Mouse (Mus musculus): ENCODE data around the gene G3bp1. TPM values are rescaled to one million over a fixed set of nuclear protein-coding genes. Genes with fewer than 3 reads are reported as not detected.

Gene G3bp1
- polyA plus RNA-seq, 1 experiment from 2014 or later: 141 TPM

GRCm38 (mm10) chr11:55459850-55460558 lies 9.5 kb upstream of the G3bp1 start:
- Histone ChIP-seq H3K36me3 (ENCODE audit: control insufficient read depth, insufficient read depth, low read length) (no peaks in the 10 kb centered on the region), H3K4me1 (ENCODE audit: control insufficient read depth, insufficient read depth, low read length) (peaks cover 7% of the 10 kb centered on the region), H3K9ac (ENCODE audit: low read length) (peak overlapping the region; percentile 62), H3K9me3 (replicated peaks; ENCODE audit: control insufficient read depth, low read length) (no peaks in the 10 kb centered on the region), H3K4me3 (ENCODE audit: low read depth, low read length) (peak overlapping the region; percentile 54), H3K4me2 (ENCODE audit: low read length) (peak overlapping the region; percentile 67), H3K27me3 (replicated peaks; ENCODE audit: control insufficient read depth, insufficient read depth, low read length) (no peaks in the 10 kb centered on the region), H3K27ac (ENCODE audit: low read depth, low read length) (no peak overlapping the region)
- DNase-seq (ENCODE audit: low spot score) (no peak), ATAC-seq (no peak)
- WGBS: 41% methylated on average over 3 of the region's 3 CpGs

GRCm38 (mm10) chr11:55460559-55461018 lies 8.9 kb upstream of the G3bp1 start:
- DNase-seq (ENCODE audit: low spot score) (peak; percentile 29), ATAC-seq (peak; percentile 68)
- WGBS: under 1% methylated on average over 17 of the region's 17 CpGs

GRCm38 (mm10) chr11:55461019-55461645 lies 8.4 kb upstream of the G3bp1 start, which contains the start of gene Atox1:
Gene Atox1 (minus strand): TSS chr11:55461239.
- peak within 1 kb of the TSS; percentile 67 for H3K4me2 ChIP-seq (ENCODE audit: low read length)
- H3K36me3 ChIP-seq (ENCODE audit: control insufficient read depth, insufficient read depth, low read length): no peaks in the 10 kb centered on the region
- H3K27me3 ChIP-seq (replicated peaks; ENCODE audit: control insufficient read depth, insufficient read depth, low read length): no peaks in the 10 kb centered on the region
- under 1% methylated on average over 36 of the region's 36 CpGs for WGBS
- peak; percentile 98 for ATAC-seq
- H3K9me3 ChIP-seq (replicated peaks; ENCODE audit: control insufficient read depth, low read length): no peaks in the 10 kb centered on the region
- H3K4me3 ChIP-seq (ENCODE audit: low read depth, low read length): peak within 1 kb of the TSS; percentile 54
- H3K4me1 ChIP-seq (ENCODE audit: control insufficient read depth, insufficient read depth, low read length): peaks cover 7% of the 10 kb centered on the region
- peak within 1 kb of the TSS; percentile 62 for H3K9ac ChIP-seq (ENCODE audit: low read length)
- H3K27ac ChIP-seq (ENCODE audit: low read depth, low read length): peak within 1 kb of the TSS; percentile 48; the same call in 1 of the 2 replicates
- DNase-seq (ENCODE audit: low spot score): peak; percentile 97

More at GRCm38 (mm10) chr11:55460559-55461018, 8.9 kb upstream of the G3bp1 start:
- H3K4me2 ChIP-seq (ENCODE audit: low read length): peak overlapping the region; percentile 67
- H3K4me1 ChIP-seq (ENCODE audit: control insufficient read depth, insufficient read depth, low read length): peaks cover 7% of the 10 kb centered on the region
- H3K36me3 ChIP-seq (ENCODE audit: control insufficient read depth, insufficient read depth, low read length): no peaks in the 10 kb centered on the region
- H3K9me3 ChIP-seq (replicated peaks; ENCODE audit: control insufficient read depth, low read length): no peaks in the 10 kb centered on the region
- H3K4me3 ChIP-seq (ENCODE audit: low read depth, low read length): peak overlapping the region; percentile 54
- no peaks in the 10 kb centered on the region for H3K27me3 ChIP-seq (replicated peaks; ENCODE audit: control insufficient read depth, insufficient read depth, low read length)
- no peak overlapping the region for H3K27ac ChIP-seq (ENCODE audit: low read depth, low read length)
- H3K9ac ChIP-seq (ENCODE audit: low read length): peak overlapping the region; percentile 62

DNA sequence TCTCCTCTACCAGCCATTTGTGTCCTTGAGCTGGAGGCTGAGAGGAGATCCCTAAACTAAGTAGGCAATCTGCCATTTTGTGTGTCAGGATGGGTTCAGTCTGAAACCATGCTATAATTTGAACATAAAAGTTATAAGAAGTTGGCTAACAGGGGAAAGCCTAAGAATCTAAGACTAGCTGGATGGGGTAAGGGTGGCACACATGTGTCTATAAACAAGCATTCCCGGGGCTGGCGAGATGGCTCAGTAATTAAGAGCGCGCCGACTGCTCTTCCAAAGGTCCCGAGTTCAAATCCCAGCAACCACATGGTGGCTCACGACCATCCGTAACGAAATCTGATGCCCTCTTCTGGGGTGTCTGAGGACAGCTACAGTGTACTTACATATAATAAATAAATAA lies 7.3 kb upstream of the G3bp1 start:
- Histone ChIP-seq H3K4me3 (ENCODE audit: low read depth, low read length) (no peak overlapping the region), H3K9ac (ENCODE audit: low read length) (no peak overlapping the region), H3K4me2 (ENCODE audit: low read length) (no peak overlapping the region), H3K4me1 (ENCODE audit: control insufficient read depth, insufficient read depth, low read length) (peaks cover 7% of the 10 kb centered on the region), H3K9me3 (replicated peaks; ENCODE audit: control insufficient read depth, low read length) (no peaks in the 10 kb centered on the region), H3K27me3 (replicated peaks; ENCODE audit: control insufficient read depth, insufficient read depth, low read length) (no peaks in the 10 kb centered on the region), H3K36me3 (ENCODE audit: control insufficient read depth, insufficient read depth, low read length) (no peaks in the 10 kb centered on the region), H3K27ac (ENCODE audit: low read depth, low read length) (no peak overlapping the region)
- WGBS: 96% methylated on average over 9 of the region's 9 CpGs
- DNase-seq (ENCODE audit: low spot score) (no peak), ATAC-seq (no peak)

DNA sequence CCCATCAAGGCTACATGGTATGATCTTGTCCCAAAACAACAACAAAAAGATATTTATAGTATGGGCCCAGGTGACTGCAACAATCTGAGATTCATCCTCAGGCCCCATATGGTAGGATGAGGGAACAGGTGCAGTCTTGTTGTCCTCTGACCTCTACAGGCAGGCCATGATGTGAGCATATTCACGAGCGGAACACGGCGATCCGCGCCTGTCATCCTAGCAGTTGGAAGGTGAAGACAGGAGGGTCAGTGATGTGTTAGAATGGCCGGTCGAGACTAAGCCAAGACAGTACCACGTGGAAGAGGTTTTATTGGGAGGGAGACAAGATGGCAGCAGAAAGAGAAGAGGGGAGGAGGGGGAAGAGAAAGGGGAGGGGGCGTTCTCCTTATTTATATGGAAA lies 4.8 kb upstream of the G3bp1 start:
- no peak for DNase-seq (ENCODE audit: low spot score)
- H3K9me3 ChIP-seq (replicated peaks; ENCODE audit: control insufficient read depth, low read length): no peaks in the 10 kb centered on the region
- H3K4me2 ChIP-seq (ENCODE audit: low read length): no peak overlapping the region
- ATAC-seq: no peak
- H3K4me3 ChIP-seq (ENCODE audit: low read depth, low read length): no peak overlapping the region
- H3K36me3 ChIP-seq (ENCODE audit: control insufficient read depth, insufficient read depth, low read length): no peaks in the 10 kb centered on the region
- no peak overlapping the region for H3K27ac ChIP-seq (ENCODE audit: low read depth, low read length)
- peaks cover 13% of the 10 kb centered on the region for H3K4me1 ChIP-seq (ENCODE audit: control insufficient read depth, insufficient read depth, low read length)
- 83% methylated on average over 10 of the region's 10 CpGs for WGBS
- no peaks in the 10 kb centered on the region for H3K27me3 ChIP-seq (replicated peaks; ENCODE audit: control insufficient read depth, insufficient read depth, low read length)
- no peak overlapping the region for H3K9ac ChIP-seq (ENCODE audit: low read length)

DNA sequence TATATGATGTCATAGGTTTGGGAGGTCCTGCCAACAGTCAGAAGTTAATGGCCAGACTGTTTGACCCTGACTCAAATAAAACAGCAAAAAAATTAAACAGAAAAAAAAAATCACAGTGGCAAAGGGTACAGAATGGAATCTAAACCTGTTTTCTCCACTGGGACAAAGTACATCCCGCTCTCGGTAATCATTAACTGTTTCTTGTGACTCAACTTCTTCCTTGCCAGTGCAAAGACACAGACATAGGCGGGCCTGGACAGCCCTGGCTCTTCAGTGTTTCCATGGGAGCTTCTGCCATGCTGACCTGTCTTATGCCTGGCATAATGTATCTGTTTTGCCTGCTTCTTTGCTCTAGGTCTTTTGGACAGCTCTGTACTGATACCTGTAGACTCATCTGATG lies 4.3 kb upstream of the G3bp1 start:
- no peak overlapping the region for H3K9ac ChIP-seq (ENCODE audit: low read length)
- H3K4me2 ChIP-seq (ENCODE audit: low read length): no peak overlapping the region
- no peak for ATAC-seq
- no peak overlapping the region for H3K4me3 ChIP-seq (ENCODE audit: low read depth, low read length)
- WGBS: 94% methylated on average over 3 of the region's 3 CpGs
- H3K36me3 ChIP-seq (ENCODE audit: control insufficient read depth, insufficient read depth, low read length): no peaks in the 10 kb centered on the region
- no peaks in the 10 kb centered on the region for H3K27me3 ChIP-seq (replicated peaks; ENCODE audit: control insufficient read depth, insufficient read depth, low read length)
- DNase-seq (ENCODE audit: low spot score): no peak
- peaks cover 10% of the 10 kb centered on the region for H3K4me1 ChIP-seq (ENCODE audit: control insufficient read depth, insufficient read depth, low read length)
- no peaks in the 10 kb centered on the region for H3K9me3 ChIP-seq (replicated peaks; ENCODE audit: control insufficient read depth, low read length)
- no peak overlapping the region for H3K27ac ChIP-seq (ENCODE audit: low read depth, low read length)

DNA sequence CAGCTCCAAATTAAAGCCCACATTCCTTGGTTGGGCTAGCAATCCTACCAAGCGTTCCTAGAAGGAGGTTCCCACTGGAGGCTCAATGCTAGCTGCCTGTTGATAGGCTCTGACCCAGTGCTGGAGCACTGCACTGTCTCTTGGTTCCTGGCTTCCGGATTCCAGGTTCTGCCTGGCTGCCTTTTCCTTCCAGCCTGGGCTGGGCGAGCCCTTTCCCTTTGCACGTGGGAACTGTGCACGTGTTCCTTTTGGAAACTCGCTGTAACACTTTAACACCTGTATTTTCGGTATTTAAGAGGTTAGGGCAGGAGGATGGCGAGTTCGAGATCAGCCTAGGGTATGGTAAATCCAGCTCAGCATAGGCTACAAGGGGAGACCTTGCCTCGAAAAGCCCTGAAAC lies 1.5 kb upstream of the G3bp1 start:
- H3K4me3 ChIP-seq (ENCODE audit: low read depth, low read length): peak overlapping the region; percentile 35; the same call in 1 of the 2 replicates
- H3K9ac ChIP-seq (ENCODE audit: low read length): peak overlapping the region; percentile 62; the same call in 1 of the 2 replicates
- H3K36me3 ChIP-seq (ENCODE audit: control insufficient read depth, insufficient read depth, low read length): peaks cover 5% of the 10 kb centered on the region; the same call in 1 of the 2 replicates
- H3K4me1 ChIP-seq (ENCODE audit: control insufficient read depth, insufficient read depth, low read length): peaks cover 18% of the 10 kb centered on the region
- DNase-seq (ENCODE audit: low spot score) (no peak), ATAC-seq (no peak)
- H3K4me2 ChIP-seq (ENCODE audit: low read length): peak overlapping the region; percentile 65
- H3K9me3 ChIP-seq (replicated peaks; ENCODE audit: control insufficient read depth, low read length): no peaks in the 10 kb centered on the region
- H3K27ac ChIP-seq (ENCODE audit: low read depth, low read length): no peak overlapping the region
- 71% methylated on average over 10 of the region's 10 CpGs for WGBS
- H3K27me3 ChIP-seq (replicated peaks; ENCODE audit: control insufficient read depth, insufficient read depth, low read length): no peaks in the 10 kb centered on the region

DNA sequence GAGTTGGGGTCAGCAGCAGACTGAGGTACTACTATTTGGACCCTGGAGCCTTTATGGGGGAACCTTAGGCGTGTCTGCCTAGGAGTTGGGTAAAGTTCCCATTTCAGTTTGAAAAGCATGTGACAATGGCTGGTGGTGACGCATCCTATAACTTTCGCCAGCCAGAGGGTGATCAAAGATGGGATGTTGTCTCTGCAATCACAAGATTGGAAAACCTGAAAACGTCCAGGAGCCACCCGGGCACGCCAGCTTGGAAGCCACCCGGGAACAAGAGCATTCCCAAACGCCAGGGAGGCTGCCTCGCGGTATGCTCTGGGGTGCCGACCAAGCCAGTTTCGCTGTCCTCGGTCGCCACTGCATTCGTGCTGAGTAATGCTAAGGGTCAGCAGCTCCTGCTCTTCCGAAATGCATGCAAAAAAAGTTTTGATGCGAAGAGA lies 856 bp upstream of the G3bp1 start:
- no peaks in the 10 kb centered on the region for H3K27me3 ChIP-seq (replicated peaks; ENCODE audit: control insufficient read depth, insufficient read depth, low read length)
- DNase-seq (ENCODE audit: low spot score): no peak
- peak; percentile 3; the same call in 1 of the 2 replicates for ATAC-seq
- peak overlapping the region; percentile 65 for H3K4me2 ChIP-seq (ENCODE audit: low read length)
- no peaks in the 10 kb centered on the region for H3K9me3 ChIP-seq (replicated peaks; ENCODE audit: control insufficient read depth, low read length)
- H3K4me3 ChIP-seq (ENCODE audit: low read depth, low read length): peak overlapping the region; percentile 35
- H3K36me3 ChIP-seq (ENCODE audit: control insufficient read depth, insufficient read depth, low read length): peaks cover 11% of the 10 kb centered on the region
- H3K4me1 ChIP-seq (ENCODE audit: control insufficient read depth, insufficient read depth, low read length): peaks cover 18% of the 10 kb centered on the region
- H3K27ac ChIP-seq (ENCODE audit: low read depth, low read length): peak overlapping the region; percentile 83
- H3K9ac ChIP-seq (ENCODE audit: low read length): peak overlapping the region; percentile 62
- WGBS: 1% methylated on average over 17 of the region's 17 CpGs
